Mouse (Mus musculus): ENCODE data around the gene Akap1.
A peak's percentile ranks its signal among the peaks of the same experiment; 100 is the strongest.
"Not testable (repeated sequence)": the region's sequence is repeated elsewhere in the genome, so short reads cannot be mapped to it uniquely, and the experiment has no call there.

Akap1 gene

DNA sequence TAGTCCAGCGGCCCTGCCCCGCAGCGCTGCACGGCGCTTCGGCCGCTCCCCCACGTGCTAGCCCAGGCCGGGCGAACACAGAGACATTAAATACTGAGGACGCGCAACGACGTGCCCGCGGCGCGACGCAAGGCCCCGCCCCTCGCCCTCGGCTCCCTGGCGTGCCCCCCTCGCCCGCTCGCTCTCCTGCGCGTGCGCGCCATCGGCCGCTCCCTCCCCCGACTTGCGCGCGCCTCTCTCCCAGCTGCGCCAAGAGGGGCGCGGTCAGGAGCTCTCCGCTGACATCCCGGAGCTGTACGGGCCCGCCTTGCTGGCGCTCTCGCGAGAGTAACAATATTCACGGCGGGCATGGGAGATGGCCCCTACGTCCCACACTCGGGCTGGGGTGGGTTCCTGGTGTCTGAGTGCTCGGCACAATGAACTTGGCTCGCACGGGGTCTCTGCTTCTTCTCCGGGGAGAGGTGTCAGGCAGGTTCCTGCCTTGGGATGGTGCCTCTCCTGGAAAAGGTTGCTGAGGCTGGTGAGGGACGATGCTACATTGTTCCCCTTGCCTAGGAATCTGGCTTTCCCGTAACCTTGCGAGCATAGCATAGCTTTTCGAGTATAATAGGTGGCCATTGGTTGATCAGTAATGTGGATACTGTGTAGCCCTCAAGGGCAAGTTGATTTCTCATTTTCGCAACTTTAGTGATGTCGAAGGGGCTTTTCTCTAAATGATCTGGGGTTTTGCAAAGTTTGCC is at the start of gene Akap1:
Gene Akap1 (minus strand): TSS at position 129 of the 740 bp plus-strand sequence.
- peak; percentile 80 to 82 for DNase-seq (ENCODE audit: low spot score in 2 of 2)

DNA sequence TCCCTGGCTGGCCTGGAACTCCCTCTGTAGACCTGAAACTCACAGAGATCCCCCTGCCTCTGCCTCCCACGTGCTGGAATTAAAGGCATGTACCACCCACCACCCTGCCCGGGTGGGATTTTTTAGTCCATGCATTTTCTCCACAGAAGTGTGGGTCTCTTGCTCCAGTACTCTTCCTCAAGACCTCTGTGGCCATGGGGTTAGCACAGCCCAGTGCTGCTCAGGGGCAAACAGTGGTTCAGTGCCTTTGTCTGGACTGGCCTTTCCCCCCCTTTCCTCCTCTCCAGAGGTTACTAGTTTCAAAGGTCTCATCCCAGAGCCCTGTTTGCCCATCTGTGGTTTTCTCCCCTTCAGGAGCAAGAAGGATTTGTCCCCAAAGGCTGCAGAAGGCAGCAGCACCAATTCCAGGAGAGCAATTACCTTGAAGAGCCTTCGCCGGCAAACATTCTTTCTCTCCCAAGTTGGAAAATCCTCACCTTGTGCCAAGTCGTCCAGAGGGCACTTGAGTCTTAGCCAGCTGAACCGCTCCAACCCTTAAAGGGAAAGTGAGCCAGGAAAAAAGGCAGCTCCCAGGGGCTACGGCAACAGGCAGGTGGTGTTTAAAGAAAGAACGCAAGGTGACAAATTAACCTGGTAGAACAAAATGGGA is 45.1 kb upstream of the Akap1 start:
- DNase-seq (ENCODE audit: low spot score in 2 of 2): no peak

DNA sequence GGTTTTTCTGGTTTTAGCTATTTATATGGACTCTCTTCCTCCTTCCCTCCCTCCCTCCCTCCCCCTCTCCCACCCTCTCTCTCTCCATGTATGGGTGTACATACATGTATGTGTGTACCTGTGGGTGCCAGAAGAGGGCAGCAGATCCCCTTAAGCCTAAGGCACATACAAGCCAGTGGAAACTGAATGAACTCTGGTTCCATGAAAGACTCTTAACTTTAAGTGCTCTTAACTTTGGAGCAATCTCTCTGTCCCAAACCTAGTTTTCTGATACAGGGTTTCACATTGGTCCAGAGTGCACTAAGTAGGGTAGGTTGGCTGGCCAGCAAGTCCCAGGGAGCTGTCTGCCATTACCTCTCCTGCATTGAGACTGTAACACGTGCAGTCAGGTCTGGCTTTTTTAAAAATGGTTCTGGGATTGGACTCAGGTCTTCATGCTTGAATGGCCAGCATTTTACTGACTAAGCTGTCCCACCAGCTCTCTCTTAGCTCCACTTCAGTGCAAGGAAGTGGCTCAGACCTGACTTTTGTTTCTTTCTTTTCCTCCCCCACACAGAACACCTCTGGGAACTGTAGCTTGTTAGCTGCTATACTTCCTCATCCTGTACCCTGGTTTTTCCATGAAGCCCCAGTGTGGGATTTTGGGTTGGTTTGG is 44.3 kb upstream of the Akap1 start:
- peak; percentile 61 to 65 for DNase-seq (ENCODE audit: low spot score in 2 of 2)

DNA sequence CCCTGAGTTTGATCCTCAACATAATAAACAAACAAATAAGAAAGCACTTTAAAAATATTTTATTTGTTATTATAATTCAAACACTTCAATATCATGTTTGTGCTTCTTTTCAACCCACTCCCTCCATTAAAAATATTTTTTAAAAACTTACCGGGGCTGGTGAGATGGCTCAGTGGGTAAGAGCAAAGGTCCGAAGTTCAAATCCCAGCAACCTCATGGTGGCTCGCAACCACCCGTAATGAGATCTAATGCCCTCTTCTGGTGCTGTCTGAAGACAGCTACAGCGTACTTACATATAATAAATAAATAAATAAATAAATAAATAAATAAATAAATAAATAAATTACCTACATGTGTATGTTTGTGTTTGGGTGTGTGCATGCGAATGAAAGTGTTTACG is 43.5 kb upstream of the Akap1 start:
- no peak for DNase-seq (ENCODE audit: low spot score in 2 of 2)

DNA sequence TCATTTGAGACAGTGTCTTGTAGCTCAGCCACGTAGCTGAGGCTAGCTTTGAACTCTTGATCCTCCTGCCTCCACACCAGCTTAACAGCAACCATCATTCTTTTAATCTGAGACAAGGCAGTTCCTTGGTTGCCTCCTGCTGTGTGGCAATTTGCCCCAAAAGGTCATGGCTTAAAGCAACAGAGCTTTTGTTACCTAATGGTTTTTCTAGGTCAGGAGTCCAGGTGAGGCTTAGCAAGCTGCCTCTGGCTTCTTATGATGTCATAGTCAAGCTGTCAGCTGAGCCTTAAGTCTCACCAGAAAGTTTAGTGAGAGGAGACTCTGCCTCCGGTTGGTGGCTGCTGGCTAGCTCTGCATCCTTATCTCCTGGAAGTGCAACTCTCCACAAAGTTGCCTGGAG is 41.2 kb upstream of the Akap1 start:
- DNase-seq (ENCODE audit: low spot score in 2 of 2): no peak

DNA sequence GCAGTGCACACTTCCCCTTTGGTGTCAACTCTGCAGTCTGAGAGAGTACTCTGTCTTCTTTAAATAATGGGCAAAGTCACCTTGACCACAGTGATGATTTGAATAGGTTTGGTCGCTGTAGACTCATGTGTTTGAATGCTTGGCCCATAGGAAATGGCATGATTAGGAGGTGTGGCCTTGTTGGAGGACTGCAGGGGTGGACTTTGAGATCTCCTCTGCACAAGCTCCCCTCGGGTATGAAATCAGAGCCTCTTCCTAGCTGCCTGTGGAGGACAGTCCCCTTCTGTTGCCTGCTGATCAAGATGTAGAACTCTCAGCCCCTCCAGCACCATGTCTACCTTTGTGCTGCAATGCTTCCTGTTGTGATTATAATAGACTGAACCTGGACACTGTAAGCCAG is 39.7 kb upstream of the Akap1 start:
- DNase-seq (ENCODE audit: low spot score in 2 of 2): no peak

DNA sequence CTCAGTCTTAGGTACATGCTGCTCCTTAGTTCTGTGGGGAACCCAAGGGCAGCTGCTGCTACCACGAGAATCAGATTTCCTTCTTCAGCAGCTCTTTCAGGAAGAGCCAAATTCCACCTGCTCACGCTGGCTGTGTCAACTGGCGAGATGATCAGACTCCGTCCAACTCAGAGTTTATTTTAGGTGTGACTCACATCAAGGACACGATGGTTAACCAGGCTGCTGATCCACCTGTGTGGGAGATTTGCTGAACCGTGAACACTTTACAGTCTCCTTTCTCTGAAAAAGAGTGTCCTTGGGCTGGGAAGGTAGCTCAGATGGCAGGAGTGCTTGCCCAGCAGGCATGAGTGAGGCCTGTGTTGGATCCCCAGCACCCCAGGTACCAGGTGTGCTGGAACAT is 38.4 kb upstream of the Akap1 start:
- no peak for DNase-seq (ENCODE audit: low spot score in 2 of 2)

DNA sequence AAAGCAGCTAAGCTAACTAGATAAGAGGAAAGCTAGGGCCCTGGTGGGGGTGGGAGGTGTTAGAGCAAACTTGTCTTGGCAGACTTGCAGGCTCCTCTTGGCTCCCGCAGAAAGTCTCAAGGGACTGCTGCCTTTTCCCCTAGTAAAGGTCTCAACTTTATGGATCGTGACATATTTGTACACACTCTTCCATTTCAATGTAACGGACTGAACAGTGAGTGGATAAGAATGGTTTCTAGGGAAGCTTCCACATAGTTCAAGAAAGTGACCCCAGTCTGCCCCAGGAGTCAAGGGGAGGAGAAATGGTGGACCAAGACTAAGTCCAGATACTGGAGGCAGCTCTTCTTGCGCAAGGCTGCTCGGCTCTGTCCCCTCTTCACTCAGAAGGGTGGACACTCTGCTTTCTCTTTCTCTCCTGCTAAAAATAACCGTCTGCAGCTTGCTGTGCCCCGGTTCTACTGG is 37.0 kb upstream of the Akap1 start:
- DNase-seq (ENCODE audit: low spot score in 2 of 2): no peak

DNA sequence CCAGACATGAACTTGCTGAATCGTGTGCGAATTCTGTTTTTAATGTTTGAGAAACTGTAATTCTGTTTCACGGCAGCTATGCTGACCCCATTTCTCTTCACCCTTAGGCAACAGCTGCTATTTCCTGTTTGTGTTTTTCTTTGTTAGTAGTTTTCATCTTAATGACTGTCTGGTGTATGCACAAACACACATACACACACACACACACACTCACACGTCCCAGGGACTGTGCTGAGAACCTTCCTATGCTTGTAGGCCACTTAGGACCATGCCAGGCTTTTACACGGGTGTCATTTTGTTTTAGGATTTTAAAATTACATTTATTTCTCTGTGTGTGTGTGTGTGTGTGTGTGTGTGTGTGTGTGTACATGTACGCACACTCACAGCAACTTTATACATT is 35.2 kb upstream of the Akap1 start:
- no peak for DNase-seq (ENCODE audit: low spot score in 2 of 2)

DNA sequence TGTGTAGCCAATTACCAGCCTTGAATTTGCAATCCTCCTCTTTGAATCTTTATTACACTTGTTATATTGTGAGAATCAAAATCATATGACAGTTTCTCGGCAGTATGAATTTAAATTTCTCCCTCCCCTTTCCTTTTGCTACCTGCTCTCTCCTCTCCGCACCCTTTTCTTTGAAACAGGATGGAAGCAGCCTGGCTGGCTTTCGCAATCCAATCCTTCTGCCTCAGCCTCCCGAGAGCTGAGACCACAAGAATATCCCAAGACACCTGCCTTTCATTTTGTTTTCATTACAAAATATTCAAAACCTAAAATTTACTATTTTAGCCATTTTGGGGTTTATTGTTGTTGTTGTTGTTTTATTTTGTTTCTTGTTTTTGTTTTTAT is 34.0 kb upstream of the Akap1 start:
- DNase-seq (ENCODE audit: low spot score in 2 of 2): no peak

DNA sequence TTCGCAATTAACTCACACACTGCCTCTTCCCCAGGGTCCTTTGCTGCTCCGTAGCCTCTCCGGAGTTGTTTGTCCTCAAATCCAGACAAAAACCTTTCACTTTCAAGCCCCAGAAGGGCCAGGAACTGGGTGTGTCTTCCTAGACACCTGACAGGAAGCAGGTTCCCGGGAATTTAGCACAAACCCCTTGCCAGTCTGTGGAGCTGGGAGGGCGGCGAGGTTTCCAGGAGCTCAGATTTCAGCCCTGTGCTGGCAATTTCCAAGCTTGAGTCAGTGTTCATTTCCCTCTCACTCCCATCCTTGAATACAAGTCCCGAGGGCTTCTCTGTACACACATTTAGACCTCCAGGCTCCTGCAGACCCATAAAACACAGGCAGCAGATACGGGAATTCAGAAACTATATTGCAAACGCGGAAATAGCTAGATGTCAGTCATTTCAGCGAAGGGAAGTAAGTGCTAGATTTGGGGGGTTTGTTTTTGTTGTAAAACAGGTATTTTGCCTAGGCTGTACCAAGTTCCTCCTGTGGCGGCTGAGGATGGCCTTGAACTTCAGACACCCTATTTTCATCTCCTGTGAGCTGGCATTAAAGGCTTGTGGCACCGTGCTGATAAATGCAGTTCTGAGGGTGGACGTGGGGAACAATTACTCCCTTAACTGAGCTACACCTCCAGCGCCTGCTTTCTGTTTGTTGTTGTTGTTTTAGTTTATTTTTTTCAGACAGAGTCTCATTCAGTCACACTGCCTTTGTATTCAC is 33.4 kb upstream of the Akap1 start:
- no peak for DNase-seq (ENCODE audit: low spot score in 2 of 2)

DNA sequence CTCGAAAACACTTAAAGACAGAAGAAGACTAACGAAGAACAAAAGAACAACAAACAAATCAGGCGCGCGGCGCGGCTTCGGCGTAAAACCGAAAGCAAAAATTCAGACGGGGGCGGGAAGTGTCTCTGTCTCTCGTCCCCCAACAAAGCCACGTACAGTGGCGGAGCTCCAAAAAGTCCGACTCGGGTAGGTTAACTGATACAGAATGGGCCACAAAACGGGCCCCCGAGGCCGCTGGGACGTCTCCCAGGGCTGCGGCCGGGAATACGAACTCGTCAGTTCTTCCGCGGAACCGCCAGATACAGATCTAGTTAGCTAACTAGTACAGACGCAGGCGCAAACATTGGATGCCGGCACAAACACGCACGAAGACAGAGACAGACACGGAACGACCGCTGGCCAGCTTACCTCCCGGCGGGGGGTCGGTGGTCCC is 31.4 kb upstream of the Akap1 start:
- DNase-seq (ENCODE audit: low spot score in 2 of 2): peak in 1 of 2 experiments; percentile 37

DNA sequence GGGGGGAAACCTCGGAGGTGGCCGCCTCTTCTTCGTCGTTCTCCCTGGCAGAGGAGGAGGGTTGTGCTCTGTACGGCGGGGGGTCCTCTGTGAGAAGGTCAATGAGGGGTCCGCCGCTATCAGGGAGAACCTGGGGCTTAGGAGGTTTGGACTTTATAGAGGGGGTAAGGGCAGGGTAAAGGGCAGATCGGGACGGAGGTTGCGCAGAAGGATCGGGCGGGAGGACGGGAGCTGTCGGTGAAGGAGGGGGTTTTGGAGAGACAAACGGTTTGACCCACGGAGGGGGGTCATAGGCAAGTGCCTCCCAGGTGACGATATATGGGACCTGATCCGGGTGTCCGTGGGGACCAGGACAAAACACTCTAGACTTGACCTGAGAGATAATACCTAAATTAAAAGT is 30.8 kb upstream of the Akap1 start:
- DNase-seq (ENCODE audit: low spot score in 2 of 2): peak in 1 of 2 experiments; percentile 19

DNA sequence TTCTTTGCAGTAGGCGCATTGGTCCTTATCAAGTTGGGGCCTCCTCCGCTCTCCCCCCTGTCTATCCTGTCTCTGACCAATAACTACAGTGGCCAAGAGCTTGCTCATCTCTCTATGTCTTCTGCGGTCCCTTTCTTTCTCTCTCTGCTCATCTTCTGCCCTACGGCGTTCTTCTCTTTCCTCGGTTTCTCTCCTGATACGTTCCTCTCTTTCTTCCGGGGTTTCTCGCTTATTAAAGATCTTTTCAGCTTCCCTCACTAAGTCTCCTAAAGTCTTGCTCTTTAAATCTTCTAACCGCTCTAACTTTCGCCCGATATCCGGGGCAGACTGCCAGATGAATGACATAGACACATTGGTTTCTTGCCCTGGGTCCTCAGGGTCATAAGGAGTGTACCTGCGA is 29.9 kb upstream of the Akap1 start:
- peak in 1 of 2 experiments; percentile 19 for DNase-seq (ENCODE audit: low spot score in 2 of 2)

DNA sequence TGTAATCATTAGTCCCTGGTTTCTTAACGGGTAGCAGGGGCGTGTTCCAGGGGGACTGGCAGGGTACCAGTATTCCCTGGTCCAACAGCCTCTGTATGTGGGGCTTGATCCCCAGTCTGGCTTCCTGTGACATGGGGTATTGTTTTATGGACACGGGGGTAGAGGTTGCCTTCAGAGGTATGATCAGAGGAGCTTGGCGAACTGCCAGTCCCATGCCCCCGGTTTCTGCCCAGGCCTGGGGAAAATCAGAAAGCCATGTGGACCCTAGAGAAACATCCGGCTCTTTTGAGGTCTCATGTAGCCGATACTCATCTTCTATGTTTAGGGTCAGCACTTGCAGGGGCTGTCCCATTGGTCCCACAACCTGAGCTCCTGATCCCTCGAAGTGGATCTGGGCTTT is 29.1 kb upstream of the Akap1 start:
- not testable (repeated sequence) for DNase-seq (ENCODE audit: low spot score in 2 of 2)

DNA sequence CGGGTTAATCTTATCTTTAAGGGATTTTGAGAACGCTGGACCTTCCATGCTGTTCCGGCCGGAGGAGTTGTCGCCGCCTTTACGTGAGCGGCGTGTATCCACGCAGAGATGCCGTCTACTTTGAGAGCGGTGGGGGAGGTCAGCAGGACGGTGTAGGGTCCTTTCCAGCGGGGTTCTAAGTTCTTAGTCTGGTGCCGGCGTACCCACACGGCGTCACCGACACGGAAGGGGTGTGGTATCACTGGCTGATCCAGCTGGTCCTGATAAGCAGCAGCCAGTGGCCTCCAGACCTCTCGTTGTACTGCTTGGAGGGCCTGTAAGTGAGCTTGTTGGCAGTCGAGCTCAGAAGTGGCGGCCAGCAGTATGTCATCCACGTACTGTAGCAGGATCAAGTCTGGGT is 28.4 kb upstream of the Akap1 start:
- peak in 1 of 2 experiments; percentile 34 for DNase-seq (ENCODE audit: low spot score in 2 of 2)

DNA sequence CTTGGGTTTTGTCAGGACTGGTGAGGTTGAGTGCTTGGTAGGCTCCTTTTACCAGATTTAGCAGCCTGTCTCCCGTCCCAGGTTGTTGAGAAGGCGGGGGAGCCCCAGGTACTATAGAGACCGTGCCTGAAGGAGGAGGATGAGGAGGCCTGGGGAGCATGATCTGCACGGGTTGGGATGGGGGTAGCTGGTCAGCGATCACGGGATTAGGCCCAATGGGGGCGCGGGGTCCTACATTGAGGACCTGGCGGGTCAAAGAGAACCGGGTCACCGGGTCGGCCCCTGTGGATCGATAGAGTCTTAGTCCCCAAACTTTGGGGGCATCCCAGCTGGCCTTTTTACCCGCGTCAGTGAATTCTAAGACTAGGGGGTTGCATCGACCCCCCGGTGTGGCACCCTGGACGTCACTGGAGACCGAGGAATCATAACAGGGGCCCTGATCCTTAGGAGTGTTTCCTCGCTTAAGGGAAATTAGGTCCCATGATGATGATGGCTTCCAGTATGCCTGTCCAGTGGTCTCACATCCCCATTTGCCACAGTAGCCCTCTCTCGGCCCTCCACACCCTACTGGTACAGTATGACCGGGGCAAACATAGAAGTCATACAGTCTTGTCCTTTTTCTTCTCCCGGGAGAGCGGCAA is 27.7 kb upstream of the Akap1 start:
- DNase-seq (ENCODE audit: low spot score in 2 of 2): peak; percentile 55 to 58

DNA sequence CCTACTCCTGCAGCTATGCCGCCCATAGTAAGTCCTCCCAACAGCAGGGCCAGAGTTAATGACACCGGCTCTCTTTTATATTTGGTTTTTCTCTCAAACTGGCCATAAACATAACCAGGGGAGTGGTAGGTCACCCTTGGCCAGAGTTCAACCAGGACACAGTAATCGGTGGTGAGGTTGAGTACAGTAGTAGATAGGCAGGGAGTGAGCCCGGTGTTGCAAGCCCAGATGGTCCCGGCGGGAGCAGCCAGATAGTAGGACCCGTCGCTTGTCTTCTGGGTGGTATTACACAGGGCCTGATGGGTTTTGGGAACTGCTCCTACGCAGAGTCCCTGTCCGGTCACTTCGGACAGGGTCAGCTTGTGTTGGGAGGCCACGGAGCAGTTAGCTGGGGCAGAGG is 27.1 kb upstream of the Akap1 start:
- peak in 1 of 2 experiments; percentile 33 for DNase-seq (ENCODE audit: low spot score in 2 of 2)

DNA sequence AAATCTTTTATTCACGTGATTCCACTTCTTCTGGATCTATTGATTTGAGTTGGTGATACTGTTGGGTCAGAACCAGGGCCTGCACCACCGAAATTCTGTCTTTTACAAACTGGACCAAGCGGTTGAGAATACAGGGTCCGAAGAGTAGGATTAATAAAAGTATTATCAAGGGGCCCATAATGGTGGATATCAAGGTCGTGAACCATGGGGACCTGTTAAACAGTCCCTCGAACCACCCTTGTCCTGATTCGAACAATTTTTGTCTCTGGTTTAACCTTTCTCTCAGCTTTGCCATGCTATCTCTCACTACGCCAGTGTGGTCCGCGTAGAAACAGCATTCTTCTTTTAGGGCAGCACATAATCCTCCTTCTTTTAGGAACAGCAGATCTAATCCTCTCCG is 26.5 kb upstream of the Akap1 start:
- DNase-seq (ENCODE audit: low spot score in 2 of 2): peak in 1 of 2 experiments; percentile 18

DNA sequence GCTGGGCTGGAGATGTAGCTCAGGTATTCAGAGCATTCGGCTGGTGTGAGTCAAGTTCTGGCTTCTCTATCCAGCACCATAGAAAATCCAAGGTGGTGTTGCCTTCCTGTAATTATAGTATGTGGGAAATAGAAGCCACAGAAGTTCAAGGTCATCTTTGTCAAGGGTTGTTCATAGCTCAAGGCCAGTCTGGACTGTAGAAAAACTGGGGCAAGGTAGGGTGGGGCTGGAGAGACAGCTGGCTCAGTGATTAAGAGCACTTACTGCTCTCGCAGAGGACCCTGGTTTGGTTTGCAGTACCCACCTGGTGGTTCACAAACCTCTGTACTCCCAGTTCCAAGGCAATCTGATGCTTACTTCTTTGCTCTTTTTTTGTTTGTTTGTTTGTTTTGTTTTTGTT is 24.6 kb upstream of the Akap1 start:
- DNase-seq (ENCODE audit: low spot score in 2 of 2): no peak

DNA sequence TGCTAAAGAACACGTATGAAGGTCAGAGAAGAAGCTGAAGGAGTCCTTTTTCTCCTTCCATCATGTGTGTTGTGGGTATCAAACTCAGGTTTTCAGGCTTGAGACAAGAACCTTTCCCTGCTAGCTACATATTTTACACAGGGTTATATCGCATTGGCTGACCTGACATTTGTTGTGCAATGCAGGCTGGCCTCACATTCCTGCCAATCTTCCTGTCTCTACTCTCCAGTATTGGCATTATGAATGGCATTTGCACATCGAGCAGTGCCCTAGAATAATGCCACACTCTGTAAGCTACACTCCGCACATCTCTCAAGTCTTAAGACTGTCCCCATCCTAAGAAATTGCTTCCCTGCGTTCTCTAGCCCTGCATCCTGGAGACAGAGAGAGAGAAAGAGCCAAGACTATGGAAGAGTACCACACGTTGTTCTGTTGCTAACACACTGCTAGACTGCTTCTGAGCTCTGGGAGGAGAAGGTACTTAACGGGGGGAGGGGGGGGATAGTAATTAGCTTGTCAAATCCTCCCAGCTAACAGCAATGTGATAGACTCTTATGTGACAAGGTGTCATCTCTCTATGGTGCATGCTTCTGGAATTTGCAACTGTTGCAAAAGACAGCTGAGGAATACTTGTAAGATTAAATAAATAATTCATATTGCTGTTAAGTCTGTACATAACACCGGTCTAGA is 20.1 kb upstream of the Akap1 start:
- DNase-seq (ENCODE audit: low spot score in 2 of 2): no peak

All from spleen, postnatal 36 days (tissue).